Mouse (Mus musculus) liver, embryonic 16.5 days (tissue): ENCODE data around the gene Epo. TPM values are rescaled to one million over a fixed set of nuclear protein-coding genes. Genes with fewer than 3 reads are reported as not detected.

ENCODE experiments used
- ATAC-seq: fragments of 200-750 bp; cut with Nextera tagmentation; 2 replicates; pipeline ENCODE4 v1.8.0; 2017; ENCODE audit warnings: low read depth, mild to moderate bottlenecking, moderate number of reproducible peaks, moderate library complexity
- H3K27ac ChIP-seq: fragments of 300-500 bp; sonication (generic); 2 replicates; pipeline ENCODE4 v1.5.1; 2014; ENCODE audit warnings: mild to moderate bottlenecking, low read length
- H3K27me3 ChIP-seq: fragments of 300-500 bp; sonication (generic); 2 replicates; pipeline ENCODE4 v1.6.1; 2014; ENCODE audit warnings: low read depth, low read length, mixed read lengths; ENCODE audit not compliant: control insufficient read depth, insufficient read depth
- H3K36me3 ChIP-seq: fragments of 300-500 bp; sonication (generic); 2 replicates; pipeline ENCODE4 v1.6.1; 2014; ENCODE audit warnings: mild to moderate bottlenecking; ENCODE audit not compliant: control insufficient read depth, insufficient read depth
- H3K4me1 ChIP-seq: fragments of 300-500 bp; sonication (generic); 2 replicates; pipeline ENCODE4 v1.6.1; 2014; ENCODE audit warnings: low read depth, low read length, mixed read lengths; ENCODE audit not compliant: control insufficient read depth
- H3K4me2 ChIP-seq: fragments of 300-500 bp; sonication (generic); 2 replicates; pipeline ENCODE4 v1.6.1; 2014; ENCODE audit warnings: low read depth, low read length, mixed read lengths
- H3K4me3 ChIP-seq: fragments of 300-500 bp; sonication (generic); 2 replicates; pipeline ENCODE4 v1.5.1; 2014; ENCODE audit warnings: low read depth, mild to moderate bottlenecking, low read length
- H3K9ac ChIP-seq: fragments of 300-500 bp; sonication (generic); 2 replicates; pipeline ENCODE4 v1.6.1; 2014; ENCODE audit warnings: low read depth, low read length
- H3K9me3 ChIP-seq: fragments of 300-500 bp; sonication (generic); replicated peaks from 2 replicates; pipeline ENCODE4 v1.6.1; 2016; ENCODE audit warnings: low read length; ENCODE audit not compliant: control insufficient read depth
- WGBS: fragments of 180-500 bp; shearing (Covaris S2); extraction: QIAGEN DNeasy Blood & Tissue Kit; methylation state at CpG from one replicate; pipeline ENCODE4 v1.1.7; 2014; ENCODE audit not compliant: insufficient replicate concordance; 5-methylcytosine and 5-hydroxymethylcytosine counted together
- polyA plus RNA-seq: library from polyadenylated mRNA; unstranded; fragments of >200 nt; fragmentation: Nextera tagmentation; extraction: Ambion mirVana; gene quantifications from 2 replicates; pipeline ENCODE4 v1.2.1, GENCODE M21; 2015

Epo gene
- polyA plus RNA-seq, 1 experiment from 2014 or later: 0.81 TPM

DNA sequence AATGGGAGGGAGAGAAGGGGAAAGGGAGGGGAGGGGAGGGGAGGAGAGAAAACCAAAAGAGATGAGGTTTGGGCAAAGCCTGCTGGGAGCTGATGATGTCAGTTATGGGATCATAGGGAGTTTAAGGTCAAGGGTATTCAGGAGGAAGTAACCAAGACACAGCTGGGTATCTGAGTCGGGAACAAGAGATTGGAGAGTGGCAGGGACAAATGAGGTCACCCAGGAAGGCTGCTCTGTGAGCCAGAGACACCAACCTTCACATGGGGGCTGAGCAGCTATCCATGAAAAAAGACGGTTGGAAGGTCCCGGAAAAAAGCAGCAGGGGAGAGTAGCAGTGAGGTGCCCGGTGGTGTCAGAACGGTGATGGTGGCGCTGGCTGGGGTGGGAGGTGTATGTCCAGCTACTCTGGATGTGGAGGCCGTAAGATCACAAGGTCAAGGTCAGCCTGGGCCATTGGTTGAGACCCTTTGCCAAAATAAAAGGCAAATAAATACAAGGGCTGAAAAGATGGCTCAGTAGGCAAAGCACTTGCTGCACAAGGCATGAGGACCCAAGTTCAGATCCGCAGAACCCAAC is 35.3 kb upstream of the Epo start:
- H3K4me2 ChIP-seq: no peak overlapping the region
- WGBS: 76% methylated on average over 8 of the region's 8 CpGs
- no peaks in the 10 kb centered on the region for H3K9me3 ChIP-seq
- H3K4me3 ChIP-seq: no peak overlapping the region
- H3K4me1 ChIP-seq: peaks cover 40% of the 10 kb centered on the region
- no peak overlapping the region for H3K27ac ChIP-seq
- no peak overlapping the region for H3K9ac ChIP-seq
- H3K36me3 ChIP-seq: no peaks in the 10 kb centered on the region
- no peak for ATAC-seq
- no peaks in the 10 kb centered on the region; the same call in 1 of the 2 replicates for H3K27me3 ChIP-seq

DNA sequence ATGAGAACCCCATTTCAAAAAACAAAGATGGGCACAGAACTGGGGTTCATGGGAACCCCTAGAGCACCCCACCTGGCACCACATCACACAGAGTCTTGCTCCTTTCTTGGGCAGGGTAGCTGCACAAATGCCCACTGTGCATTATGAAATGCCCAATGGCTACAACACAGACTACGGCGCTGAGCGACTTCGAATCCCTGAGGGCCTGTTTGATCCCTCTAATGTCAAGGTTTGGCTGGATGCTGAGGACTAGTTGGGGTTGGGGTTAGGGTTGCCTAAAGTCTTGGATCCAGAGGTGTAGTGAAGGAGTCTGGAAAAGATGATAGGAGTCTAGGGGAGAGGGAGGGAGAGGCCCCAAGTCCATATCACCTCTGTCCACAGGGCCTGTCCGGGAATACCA is 33.4 kb upstream of the Epo start:
- Histone ChIP-seq H3K9me3 (no peaks in the 10 kb centered on the region), H3K27me3 (no peaks in the 10 kb centered on the region; the same call in none of the 2 replicates), H3K36me3 (no peaks in the 10 kb centered on the region), H3K4me1 (peaks cover 28% of the 10 kb centered on the region), H3K4me2 (no peak overlapping the region), H3K27ac (no peak overlapping the region), H3K4me3 (no peak overlapping the region), H3K9ac (no peak overlapping the region)
- 81% methylated on average over 5 of the region's 5 CpGs for WGBS
- ATAC-seq: no peak

DNA sequence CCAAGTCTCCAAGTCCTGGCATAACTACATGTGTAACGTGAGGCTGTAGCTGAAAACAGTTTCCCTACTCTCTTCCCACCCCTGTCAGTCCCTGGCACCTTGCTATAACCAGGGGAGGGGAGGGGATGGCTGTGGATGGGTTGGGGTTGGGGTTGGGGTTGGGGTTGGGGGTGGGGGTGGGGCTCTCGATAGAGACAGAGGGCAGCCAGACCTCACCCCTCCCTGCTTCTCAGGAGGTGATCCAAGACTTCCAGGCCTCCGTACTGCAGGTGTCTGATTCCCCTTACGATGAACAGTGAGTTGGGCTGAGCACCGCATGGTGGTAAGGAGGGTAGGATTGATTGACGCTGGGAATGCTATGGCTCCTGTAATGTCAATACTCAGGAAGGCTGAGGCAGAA is 32.7 kb upstream of the Epo start:
- peaks cover 21% of the 10 kb centered on the region for H3K4me1 ChIP-seq
- ATAC-seq: no peak
- no peaks in the 10 kb centered on the region; the same call in none of the 2 replicates for H3K27me3 ChIP-seq
- H3K4me2 ChIP-seq: no peak overlapping the region
- WGBS: 70% methylated on average over 6 of the region's 6 CpGs
- no peak overlapping the region for H3K27ac ChIP-seq
- no peaks in the 10 kb centered on the region for H3K36me3 ChIP-seq
- H3K9me3 ChIP-seq: no peaks in the 10 kb centered on the region
- H3K4me3 ChIP-seq: no peak overlapping the region
- no peak overlapping the region for H3K9ac ChIP-seq

DNA sequence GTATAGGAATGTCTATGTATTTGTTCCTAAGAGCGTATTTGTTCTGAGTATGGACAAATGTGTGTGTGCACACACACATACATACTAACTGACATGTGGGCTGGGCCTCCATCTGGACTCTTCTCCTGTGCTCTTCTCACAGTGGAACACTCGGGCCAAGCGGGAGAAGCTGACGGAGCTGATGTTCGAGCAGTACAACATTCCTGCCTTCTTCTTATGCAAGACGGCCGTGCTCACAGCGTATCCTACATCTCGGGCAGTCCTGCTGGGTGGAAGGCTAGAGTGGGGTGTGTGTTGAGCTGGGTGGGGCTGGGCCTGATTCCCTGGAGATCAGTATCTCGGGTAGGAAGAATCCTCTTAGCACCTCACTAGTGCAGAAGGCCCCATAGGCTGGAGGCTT is 29.9 kb upstream of the Epo start:
- H3K9me3 ChIP-seq: no peaks in the 10 kb centered on the region
- no peak overlapping the region for H3K4me3 ChIP-seq
- H3K4me2 ChIP-seq: no peak overlapping the region
- no peak for ATAC-seq
- H3K27ac ChIP-seq: no peak overlapping the region
- no peaks in the 10 kb centered on the region for H3K4me1 ChIP-seq
- WGBS: 76% methylated on average over 10 of the region's 10 CpGs
- H3K36me3 ChIP-seq: no peaks in the 10 kb centered on the region
- H3K9ac ChIP-seq: no peak overlapping the region
- no peaks in the 10 kb centered on the region; the same call in none of the 2 replicates for H3K27me3 ChIP-seq

DNA sequence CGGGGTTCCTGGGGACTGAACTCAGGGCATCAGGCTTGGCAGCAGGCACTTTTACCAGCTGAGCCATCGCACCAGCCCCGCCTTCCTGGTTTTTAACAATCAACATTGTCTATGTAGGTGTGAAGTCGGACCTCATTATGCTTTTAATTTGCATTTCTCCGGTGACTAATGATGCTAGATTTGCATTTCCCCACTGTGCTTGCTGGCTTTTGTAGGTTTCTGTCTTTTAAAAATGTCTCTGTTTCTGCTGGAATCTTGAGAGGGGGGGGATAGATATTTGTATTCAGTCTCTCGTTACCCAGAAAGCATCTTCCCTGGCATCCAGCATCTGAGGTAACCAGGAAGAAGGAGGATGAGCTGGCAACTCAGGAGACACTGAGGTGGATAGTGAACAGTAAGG is 28.5 kb upstream of the Epo start:
- Histone ChIP-seq H3K27me3 (no peaks in the 10 kb centered on the region; the same call in none of the 2 replicates), H3K27ac (no peak overlapping the region), H3K4me1 (no peaks in the 10 kb centered on the region), H3K4me3 (no peak overlapping the region), H3K4me2 (no peak overlapping the region), H3K9me3 (no peaks in the 10 kb centered on the region), H3K9ac (no peak overlapping the region), H3K36me3 (no peaks in the 10 kb centered on the region)
- WGBS: 51% methylated on average over 6 of the region's 6 CpGs
- no peak for ATAC-seq

- Histone ChIP-seq H3K4me2 (no peak overlapping the region), H3K36me3 (no peaks in the 10 kb centered on the region), H3K4me3 (no peak overlapping the region), H3K9ac (no peak overlapping the region), H3K4me1 (peaks cover 2% of the 10 kb centered on the region; the same call in 1 of the 2 replicates), H3K27me3 (peaks cover 11% of the 10 kb centered on the region), H3K9me3 (no peaks in the 10 kb centered on the region), H3K27ac (no peak overlapping the region)
- 36% methylated on average over 11 of the region's 11 CpGs for WGBS
- ATAC-seq: no peak
Observed at GRCm38 (mm10) chr5:137553898-137554297, 20.9 kb upstream of the Epo start.

- Histone ChIP-seq H3K27me3 (peaks cover 11% of the 10 kb centered on the region), H3K36me3 (no peaks in the 10 kb centered on the region), H3K4me3 (no peak within 1 kb of the TSS), H3K4me2 (peak within 1 kb of the TSS; percentile 30), H3K9ac (no peak within 1 kb of the TSS), H3K27ac (no peak within 1 kb of the TSS), H3K9me3 (no peaks in the 10 kb centered on the region), H3K4me1 (peaks cover 2% of the 10 kb centered on the region; the same call in 1 of the 2 replicates)
- 1% methylated on average over 37 of the region's 37 CpGs for WGBS
- ATAC-seq: peak; percentile 66
Observed at GRCm38 (mm10) chr5:137553411-137553837, 20.4 kb upstream of the Epo start, which contains the start of gene Actl6b. Actl6b (plus strand) TSS chr5:137553517.

- Histone ChIP-seq H3K9me3 (no peaks in the 10 kb centered on the region), H3K27ac (no peak overlapping the region), H3K9ac (no peak overlapping the region), H3K4me3 (no peak overlapping the region), H3K36me3 (no peaks in the 10 kb centered on the region), H3K27me3 (peaks cover 11% of the 10 kb centered on the region), H3K4me1 (peaks cover 2% of the 10 kb centered on the region; the same call in 1 of the 2 replicates), H3K4me2 (peak overlapping the region; percentile 30)
- 22% methylated on average over 6 of the region's 6 CpGs for WGBS
- no peak for ATAC-seq
Observed at GRCm38 (mm10) chr5:137553000-137553399, 20.0 kb upstream of the Epo start.

GRCm38 (mm10) chr5:137551119-137551518 is 18.1 kb upstream of the Epo start:
- no peaks in the 10 kb centered on the region for H3K36me3 ChIP-seq
- peaks cover 2% of the 10 kb centered on the region; the same call in 1 of the 2 replicates for H3K4me1 ChIP-seq
- WGBS: 63% methylated on average over 5 of the region's 5 CpGs
- H3K27me3 ChIP-seq: peaks cover 11% of the 10 kb centered on the region
- no peak overlapping the region for H3K4me2 ChIP-seq
- no peaks in the 10 kb centered on the region for H3K9me3 ChIP-seq
- no peak overlapping the region for H3K27ac ChIP-seq
- ATAC-seq: no peak
- H3K9ac ChIP-seq: no peak overlapping the region
- H3K4me3 ChIP-seq: no peak overlapping the region
